Mouse (Mus musculus): ENCODE results near the gene Srrm2. TPM values are rescaled to one million over a fixed set of nuclear protein-coding genes. Genes with fewer than 3 reads are reported as not detected.

Srrm2 gene
- polyA plus RNA-seq, 1 experiment from 2014 or later = 515 TPM

DNA sequence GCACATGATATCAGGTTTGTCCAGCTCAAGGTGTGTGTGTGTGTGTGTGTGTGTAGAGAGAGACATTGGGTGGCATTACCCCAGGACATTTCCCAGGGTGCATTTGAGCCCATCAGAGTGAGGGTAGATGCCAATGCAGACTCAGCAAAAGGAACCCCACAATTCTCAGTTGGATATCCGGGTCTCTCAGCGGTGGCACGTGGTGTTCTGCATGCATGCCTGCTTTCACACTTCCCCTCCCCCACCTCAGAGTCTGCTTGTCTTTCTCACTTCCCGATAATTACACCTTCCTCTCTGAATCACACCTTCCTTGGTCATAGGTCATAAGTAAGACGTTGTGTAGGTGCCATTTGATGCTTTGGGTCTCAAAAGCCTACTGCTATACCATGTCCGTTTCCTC lies 42.3 kb upstream of the Srrm2 start:
- peaks cover 57% of the 10 kb centered on the region for H3K27me3 ChIP-seq (ENCODE audit: low read depth, poor library complexity, severe bottlenecking)
- H3K9me3 ChIP-seq (replicated peaks) = no peaks in the 10 kb centered on the region
- H3K36me3 ChIP-seq = peaks cover 23% of the 10 kb centered on the region
- WGBS = 38% methylated on average over 6 of the region's 6 CpGs
- H3K4me1 ChIP-seq = peaks cover 32% of the 10 kb centered on the region
- H3K27ac ChIP-seq (replicated peaks) = no peak overlapping the region
- no peak overlapping the region for H3K4me3 ChIP-seq
- no peak for DNase-seq (ENCODE audit: low spot score)

DNA sequence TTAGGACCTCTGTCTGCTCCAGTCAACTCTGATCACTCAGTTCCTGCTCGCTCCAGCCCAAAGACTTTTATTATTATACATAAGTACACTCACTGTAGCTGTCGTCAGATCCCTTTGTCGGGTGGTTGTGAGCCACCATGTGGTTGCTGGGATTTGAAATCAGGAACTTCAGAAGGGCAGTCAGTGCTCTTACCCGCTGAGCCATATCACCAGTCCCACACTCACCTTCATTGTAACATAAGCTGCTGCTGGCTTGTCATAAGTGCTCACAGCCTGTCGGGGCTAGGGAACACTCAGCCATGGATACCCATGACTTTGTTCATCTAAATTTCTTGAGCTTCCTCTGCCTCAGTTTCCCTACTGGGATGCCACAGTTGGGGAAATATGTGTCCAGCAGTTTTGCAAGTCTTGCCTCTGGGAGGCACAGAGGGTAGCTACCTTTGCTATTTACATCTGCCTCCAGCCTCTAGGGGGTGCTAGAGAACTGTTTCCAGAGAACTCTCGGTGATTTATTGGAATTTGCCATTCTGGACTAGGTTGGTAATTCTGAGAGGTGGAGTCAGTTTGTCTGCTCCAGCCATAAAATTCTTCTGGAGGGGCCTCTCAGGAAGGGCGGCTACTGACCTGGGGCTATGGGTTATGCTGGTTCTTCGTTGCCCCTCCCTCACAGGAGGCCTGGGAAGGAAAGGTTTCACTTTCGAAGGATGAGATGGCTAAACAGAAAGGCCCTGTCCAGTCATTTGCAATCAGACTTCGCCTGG lies 41.5 kb upstream of the Srrm2 start:
- Histone ChIP-seq H3K27me3 (ENCODE audit: low read depth, poor library complexity, severe bottlenecking) (peaks cover 49% of the 10 kb centered on the region), H3K4me3 (0 out of 2 replicates have a peak overlapping the region, but pooled peaks have one; percentile 9)

DNA sequence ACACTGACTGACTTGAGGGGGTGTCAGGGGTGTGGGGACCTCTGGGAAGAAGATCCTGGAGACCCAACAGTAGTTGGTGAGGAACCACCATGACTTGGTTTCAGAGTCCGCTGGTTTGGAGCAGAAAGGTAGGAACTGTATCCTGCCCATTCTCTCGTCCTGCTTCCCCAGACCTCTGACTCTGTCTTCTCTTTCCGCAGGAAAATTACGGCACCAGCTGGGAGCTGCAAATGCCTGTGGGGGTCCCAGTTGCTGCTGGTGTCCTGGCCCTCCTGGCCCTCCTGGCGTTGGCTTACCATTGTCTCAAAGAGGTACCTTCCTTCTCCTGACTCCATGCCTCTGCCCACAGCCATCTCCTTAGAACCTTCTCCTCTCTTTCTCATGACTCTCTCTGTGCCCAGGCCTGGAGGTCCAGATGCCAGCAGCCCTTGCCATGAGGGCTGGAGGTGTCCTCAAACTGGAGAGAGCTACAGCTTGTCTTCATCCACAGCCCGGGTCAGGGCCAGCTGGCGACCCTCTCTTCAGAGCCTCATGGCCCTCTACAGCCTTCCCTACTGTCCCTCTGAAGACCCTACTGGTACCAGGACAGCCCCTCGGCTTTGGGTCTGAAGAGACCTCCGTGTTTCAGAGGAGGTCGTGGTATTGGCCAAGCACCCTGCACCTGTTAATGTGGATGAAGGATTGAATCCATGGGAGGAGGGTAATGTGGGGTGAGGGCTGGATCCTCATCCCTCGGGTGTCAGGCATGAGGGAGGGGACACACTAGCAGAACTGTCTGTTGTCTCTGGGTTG lies 40.7 kb upstream of the Srrm2 start:
- WGBS = 84% methylated on average over 11 of the region's 11 CpGs
- no peaks in the 10 kb centered on the region for H3K9me3 ChIP-seq (replicated peaks)
- peaks cover 41% of the 10 kb centered on the region for H3K27me3 ChIP-seq (ENCODE audit: low read depth, poor library complexity, severe bottlenecking)
- H3K4me1 ChIP-seq = peaks cover 22% of the 10 kb centered on the region
- DNase-seq (ENCODE audit: low spot score) = no peak
- no peak overlapping the region for H3K27ac ChIP-seq (replicated peaks)
- H3K36me3 ChIP-seq = peaks cover 39% of the 10 kb centered on the region
- H3K4me3 ChIP-seq = 0 out of 2 replicates have a peak overlapping the region, but pooled peaks have one; percentile 9

More for the DNA sequence above, 41.5 kb upstream of the Srrm2 start:
- peak; percentile 51 for DNase-seq (ENCODE audit: low spot score)
- 40% methylated on average over 10 of the region's 10 CpGs for WGBS
- Histone ChIP-seq H3K9me3 (replicated peaks) (no peaks in the 10 kb centered on the region), H3K27ac (replicated peaks) (no peak overlapping the region), H3K36me3 (peaks cover 31% of the 10 kb centered on the region), H3K4me1 (peaks cover 29% of the 10 kb centered on the region)

DNA sequence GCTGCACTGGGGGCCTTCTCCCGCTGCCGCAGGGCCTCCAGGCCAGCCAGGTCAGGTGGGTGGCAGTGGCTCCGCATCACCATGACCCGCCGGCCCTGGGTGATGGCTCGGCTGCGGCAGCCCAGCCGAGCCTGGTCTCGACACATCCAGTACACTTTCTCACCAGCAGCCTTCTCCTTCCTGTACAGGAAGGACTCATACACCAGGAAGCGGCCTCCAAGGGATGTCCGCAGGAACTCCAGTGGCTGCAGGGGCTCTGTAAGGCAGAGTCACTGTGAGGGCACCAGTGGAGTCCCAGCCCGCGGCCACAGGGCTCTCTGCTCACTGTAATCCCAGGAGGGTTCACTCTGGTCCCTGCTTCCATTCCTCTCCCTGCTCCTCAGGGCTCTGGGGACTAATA lies 34.6 kb upstream of the Srrm2 start:
- Histone ChIP-seq H3K27me3 (ENCODE audit: low read depth, poor library complexity, severe bottlenecking) (no peaks in the 10 kb centered on the region), H3K9me3 (replicated peaks) (no peaks in the 10 kb centered on the region; the same call in 1 of the 2 replicates), H3K4me3 (no peak overlapping the region), H3K4me1 (no peaks in the 10 kb centered on the region), H3K27ac (replicated peaks) (no peak overlapping the region), H3K36me3 (peaks cover 99% of the 10 kb centered on the region)
- WGBS = 97% methylated on average over 13 of the region's 13 CpGs
- no peak for DNase-seq (ENCODE audit: low spot score)

DNA sequence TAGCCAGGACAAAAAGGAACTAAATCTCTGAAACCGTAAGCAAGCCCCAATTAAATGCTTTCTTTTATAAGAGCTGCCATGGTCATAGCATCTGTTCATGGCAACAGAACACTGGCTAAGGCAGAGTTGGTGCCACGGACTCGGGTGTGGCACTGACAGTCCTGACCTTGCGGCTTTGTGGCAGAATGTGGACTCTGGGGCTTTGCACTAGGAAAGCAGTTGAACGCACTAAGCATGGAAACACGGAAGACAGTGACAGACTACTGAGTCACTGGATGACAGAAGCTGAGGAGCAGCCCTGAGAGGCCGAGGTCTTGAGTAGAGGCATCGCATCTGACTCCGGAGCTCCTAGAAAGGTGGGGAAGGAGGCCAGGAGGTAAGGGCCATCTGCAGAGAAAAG lies 32.8 kb upstream of the Srrm2 start:
- no peak for DNase-seq (ENCODE audit: low spot score)
- Histone ChIP-seq H3K4me1 (no peaks in the 10 kb centered on the region), H3K27ac (replicated peaks) (no peak overlapping the region), H3K9me3 (replicated peaks) (no peaks in the 10 kb centered on the region; the same call in 1 of the 2 replicates), H3K27me3 (ENCODE audit: low read depth, poor library complexity, severe bottlenecking) (no peaks in the 10 kb centered on the region), H3K4me3 (no peak overlapping the region), H3K36me3 (peaks cover 100% of the 10 kb centered on the region)
- 95% methylated on average over 9 of the region's 9 CpGs for WGBS

DNA sequence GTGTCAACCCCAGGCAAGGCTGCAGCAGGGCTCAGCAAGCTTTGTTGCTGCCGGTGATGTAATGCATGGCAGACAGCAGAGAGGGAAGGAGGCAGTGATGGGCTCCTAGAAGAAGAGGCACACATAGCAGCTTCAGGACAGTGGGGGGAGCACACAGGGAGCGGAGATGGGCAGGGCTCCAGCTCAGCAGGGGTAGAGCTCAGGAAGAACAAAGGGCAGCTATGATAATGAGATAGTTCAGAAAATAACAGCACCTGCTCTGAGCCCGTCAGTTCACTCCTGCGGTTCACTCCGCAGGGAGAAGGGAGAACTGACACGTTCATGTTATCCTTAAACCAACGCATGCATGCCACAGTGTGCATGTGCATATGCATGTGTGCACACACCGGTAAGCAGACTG lies 31.5 kb upstream of the Srrm2 start:
- 84% methylated on average over 8 of the region's 8 CpGs for WGBS
- H3K4me3 ChIP-seq = no peak overlapping the region
- no peaks in the 10 kb centered on the region; the same call in 1 of the 2 replicates for H3K9me3 ChIP-seq (replicated peaks)
- no peak for DNase-seq (ENCODE audit: low spot score)
- no peak overlapping the region for H3K27ac ChIP-seq (replicated peaks)
- H3K4me1 ChIP-seq = no peaks in the 10 kb centered on the region
- no peaks in the 10 kb centered on the region for H3K27me3 ChIP-seq (ENCODE audit: low read depth, poor library complexity, severe bottlenecking)
- peaks cover 100% of the 10 kb centered on the region for H3K36me3 ChIP-seq

DNA sequence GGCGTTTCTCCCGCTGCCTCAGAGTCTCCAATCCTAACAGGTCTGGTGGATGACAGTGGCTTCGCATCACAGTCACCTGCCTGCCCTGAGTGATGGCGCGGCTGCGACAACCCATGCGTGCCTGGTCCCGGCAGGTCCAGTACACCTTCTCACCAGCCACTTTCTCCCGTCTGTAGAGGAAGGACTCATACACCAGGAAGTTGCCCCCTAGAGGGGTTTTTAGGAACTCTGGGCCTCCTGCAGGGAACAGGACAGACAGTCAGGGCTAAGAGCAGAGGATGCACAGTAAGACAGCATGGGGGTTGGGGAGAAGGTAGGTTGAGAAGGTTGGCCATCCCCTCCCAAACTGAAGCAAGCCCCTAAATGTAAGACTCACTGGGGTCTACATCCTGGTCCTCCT lies 30.1 kb upstream of the Srrm2 start:
- Histone ChIP-seq H3K36me3 (peaks cover 91% of the 10 kb centered on the region), H3K9me3 (replicated peaks) (no peaks in the 10 kb centered on the region; the same call in 1 of the 2 replicates)

DNA sequence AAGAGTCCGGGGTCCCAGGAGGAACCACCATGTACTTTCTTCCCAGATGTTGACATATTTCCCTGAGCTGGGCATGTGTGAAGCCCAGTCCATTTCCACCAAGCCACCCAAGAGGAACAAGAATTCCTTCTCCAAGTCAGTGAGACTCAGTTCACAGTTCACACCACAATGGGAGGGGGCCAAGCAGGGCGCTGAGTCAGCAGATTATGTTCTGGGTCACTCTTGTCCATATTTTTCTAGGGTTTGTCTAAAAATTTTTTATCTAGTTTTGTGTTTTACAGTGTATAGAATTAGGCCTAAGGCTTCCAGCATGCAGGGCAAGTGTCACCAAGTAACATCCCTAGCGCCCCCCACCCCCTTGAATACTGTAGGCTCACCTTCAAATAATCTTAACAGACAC lies 29.2 kb upstream of the Srrm2 start:
- Histone ChIP-seq H3K4me1 (no peaks in the 10 kb centered on the region), H3K4me3 (no peak overlapping the region), H3K27me3 (ENCODE audit: low read depth, poor library complexity, severe bottlenecking) (no peaks in the 10 kb centered on the region), H3K9me3 (replicated peaks) (no peaks in the 10 kb centered on the region; the same call in 1 of the 2 replicates), H3K27ac (replicated peaks) (no peak overlapping the region), H3K36me3 (peaks cover 91% of the 10 kb centered on the region)
- DNase-seq (ENCODE audit: low spot score) = no peak
- 94% methylated on average over 3 of the region's 3 CpGs for WGBS

More for the DNA sequence above, 30.1 kb upstream of the Srrm2 start:
- Histone ChIP-seq H3K27me3 (ENCODE audit: low read depth, poor library complexity, severe bottlenecking) (no peaks in the 10 kb centered on the region), H3K4me3 (no peak overlapping the region), H3K4me1 (no peaks in the 10 kb centered on the region), H3K27ac (replicated peaks) (no peak overlapping the region)
- DNase-seq (ENCODE audit: low spot score) = no peak
- 92% methylated on average over 9 of the region's 9 CpGs for WGBS

DNA sequence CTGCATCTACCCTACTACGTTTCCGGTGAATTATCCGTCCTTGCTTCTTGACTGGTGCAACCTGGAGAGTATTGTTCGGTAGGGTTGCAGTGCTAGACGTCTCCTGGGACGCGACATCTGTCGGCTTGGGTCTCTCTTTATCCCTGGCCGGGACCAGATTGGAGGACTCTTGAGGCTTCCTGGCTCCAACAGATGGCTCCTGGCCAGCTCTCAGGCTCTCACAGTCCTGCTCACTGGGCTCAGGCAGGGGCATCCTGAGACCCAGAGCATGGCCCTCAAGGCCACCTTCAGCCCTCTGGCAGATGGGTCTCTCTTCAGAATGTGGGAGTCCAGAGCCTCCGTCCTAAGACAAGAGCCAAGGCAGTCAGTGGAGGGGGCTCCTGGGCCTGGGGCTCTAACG lies 27.4 kb upstream of the Srrm2 start:
- Histone ChIP-seq H3K4me3 (no peak overlapping the region), H3K36me3 (peaks cover 89% of the 10 kb centered on the region)

DNA sequence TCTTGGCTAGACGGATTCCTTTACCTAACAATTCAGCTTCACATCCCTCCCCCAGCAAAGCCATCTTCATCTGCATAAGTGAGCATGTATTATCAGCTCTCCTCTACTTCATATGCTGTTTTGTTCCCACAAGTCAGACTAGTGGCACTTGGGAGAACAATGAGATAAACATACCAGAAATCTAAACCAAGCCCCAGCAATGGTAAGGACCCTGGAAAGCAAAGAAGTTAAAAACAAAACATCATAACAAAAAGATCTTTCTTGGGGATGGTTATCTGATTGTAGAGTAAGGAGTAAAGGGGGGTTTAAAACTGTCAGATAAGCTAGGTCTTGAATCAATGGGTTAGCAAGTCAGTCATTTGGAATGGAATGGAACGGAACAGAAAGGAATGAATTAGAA lies 19.8 kb upstream of the Srrm2 start:
- H3K36me3 ChIP-seq = peaks cover 42% of the 10 kb centered on the region
- H3K9me3 ChIP-seq (replicated peaks) = no peaks in the 10 kb centered on the region
- peak overlapping the region; percentile 91 for H3K4me3 ChIP-seq
- no peaks in the 10 kb centered on the region for H3K27me3 ChIP-seq (ENCODE audit: low read depth, poor library complexity, severe bottlenecking)
- WGBS = 10% methylated on average over 2 of the region's 2 CpGs
- no peak for DNase-seq (ENCODE audit: low spot score)
- peaks cover 23% of the 10 kb centered on the region for H3K4me1 ChIP-seq
- H3K27ac ChIP-seq (replicated peaks) = peak overlapping the region; percentile 98

More for the DNA sequence above, 27.4 kb upstream of the Srrm2 start:
- no peaks in the 10 kb centered on the region for H3K4me1 ChIP-seq
- H3K27me3 ChIP-seq (ENCODE audit: low read depth, poor library complexity, severe bottlenecking) = no peaks in the 10 kb centered on the region
- H3K27ac ChIP-seq (replicated peaks) = no peak overlapping the region
- 94% methylated on average over 11 of the region's 11 CpGs for WGBS
- DNase-seq (ENCODE audit: low spot score) = no peak
- no peaks in the 10 kb centered on the region; the same call in 1 of the 2 replicates for H3K9me3 ChIP-seq (replicated peaks)

DNA sequence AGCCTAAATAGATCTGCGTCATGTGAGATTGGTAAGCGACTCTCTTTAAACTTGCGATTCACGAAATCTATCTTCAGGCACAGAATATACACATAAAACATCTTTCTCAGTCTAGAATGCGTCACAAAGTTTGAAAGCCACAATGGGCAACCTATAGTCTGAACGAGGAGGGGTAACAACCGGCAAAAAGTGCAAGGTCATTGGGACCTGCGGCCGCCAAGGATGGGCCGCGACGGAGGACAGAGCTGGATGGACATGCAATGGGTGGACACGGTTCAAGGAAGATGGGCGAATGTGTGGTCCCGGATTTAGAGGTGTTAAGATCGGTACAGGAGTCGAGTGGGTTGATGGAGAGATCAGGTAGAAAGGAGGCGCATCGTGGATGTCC lies 19.4 kb upstream of the Srrm2 start:
- DNase-seq (ENCODE audit: low spot score) = no peak
- WGBS = 2% methylated on average over 19 of the region's 19 CpGs
- Histone ChIP-seq H3K36me3 (peaks cover 38% of the 10 kb centered on the region), H3K4me1 (peaks cover 23% of the 10 kb centered on the region), H3K4me3 (peak overlapping the region; percentile 91), H3K27ac (replicated peaks) (peak overlapping the region; percentile 98), H3K9me3 (replicated peaks) (no peaks in the 10 kb centered on the region), H3K27me3 (ENCODE audit: low read depth, poor library complexity, severe bottlenecking) (no peaks in the 10 kb centered on the region)

DNA sequence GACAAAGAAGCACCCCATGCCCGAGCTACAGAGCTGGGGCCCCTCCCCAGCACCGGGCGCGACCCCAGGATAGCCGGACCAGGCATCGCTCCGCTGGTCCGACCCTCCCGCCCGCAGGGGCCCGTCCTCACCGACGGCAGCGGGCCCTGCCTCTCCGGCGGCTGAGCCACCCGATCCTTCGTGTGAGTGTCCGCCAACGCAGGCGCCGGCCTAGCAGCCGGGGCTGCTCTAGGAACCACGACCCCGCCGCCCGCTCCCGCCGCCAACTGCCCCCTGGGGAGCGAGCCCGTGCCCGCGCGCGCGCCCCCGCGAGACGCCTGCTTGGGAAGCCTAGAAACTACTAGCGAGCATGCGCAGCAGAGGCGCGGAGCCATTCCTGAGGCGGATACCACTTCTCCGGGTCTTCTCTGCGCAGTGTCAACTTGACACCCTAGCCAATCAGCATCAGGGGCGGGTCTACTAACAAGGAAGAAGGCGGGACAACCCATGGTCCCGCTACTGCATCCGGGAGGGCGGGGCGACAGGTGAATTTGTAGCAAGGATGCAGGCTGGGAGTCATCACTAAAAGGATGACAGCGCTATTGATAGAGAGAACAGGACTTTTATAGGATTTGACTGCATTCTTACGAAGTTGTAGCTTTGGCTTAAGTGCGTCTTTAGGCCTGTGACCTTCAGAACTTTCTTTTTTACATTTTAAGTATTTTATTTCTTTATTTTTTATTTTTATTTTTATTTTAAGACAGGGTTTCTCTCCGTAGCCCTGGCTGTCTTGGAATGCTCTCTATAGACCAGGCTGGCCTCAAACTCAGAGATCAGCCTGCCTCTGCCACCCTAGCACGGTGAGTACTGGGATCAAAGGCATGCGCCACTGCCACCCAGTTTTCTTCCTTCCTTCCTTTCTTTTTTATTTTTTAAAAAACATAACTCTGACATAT lies 18.8 kb upstream of the Srrm2 start, which contains the start of gene Flywch1:
TSS of gene Flywch1 (minus strand) at position 319 of the 935 bp plus-strand sequence.
- Histone ChIP-seq H3K9me3 (replicated peaks) (no peaks in the 10 kb centered on the region), H3K36me3 (peaks cover 33% of the 10 kb centered on the region), H3K27me3 (ENCODE audit: low read depth, poor library complexity, severe bottlenecking) (no peaks in the 10 kb centered on the region), H3K4me3 (peak within 1 kb of the TSS; percentile 91), H3K4me1 (peaks cover 23% of the 10 kb centered on the region), H3K27ac (replicated peaks) (peak within 1 kb of the TSS; percentile 98)
- WGBS = 3% methylated on average over 58 of the region's 58 CpGs
- peak; percentile 99 for DNase-seq (ENCODE audit: low spot score)

Measured in midbrain, embryonic 10.5 days (tissue).